Mouse (Mus musculus) kidney, postnatal 0 days (tissue): ENCODE results near the gene Sema4c. TPM values are rescaled to one million over a fixed set of nuclear protein-coding genes. Genes with fewer than 3 reads are reported as not detected.

Source experiments
- ATAC-seq: fragments of 200-750 bp; cut with Nextera tagmentation; replicated peaks from 2 replicates; pipeline ENCODE4 v1.8.0; 2017; ENCODE audit warnings: low read depth, moderate number of reproducible peaks, moderate TSS enrichment, moderate library complexity; ENCODE audit not compliant: low FRiP score
- DNase-seq: peaks from one replicate; pipeline ENCODE4 v3.0.0-alpha.2; 2016; ENCODE audit warnings: low spot score
- H3K27ac ChIP-seq: fragments of 300-500 bp; sonication (generic); 2 replicates; pipeline ENCODE4 v1.5.1; 2014; ENCODE audit warnings: mild to moderate bottlenecking
- H3K27me3 ChIP-seq: fragments of 300-500 bp; sonication (generic); 2 replicates; pipeline ENCODE4 v1.6.1; 2014; ENCODE audit warnings: low read length, mixed read lengths; ENCODE audit not compliant: insufficient read depth
- H3K36me3 ChIP-seq: fragments of 300-500 bp; sonication (generic); 2 replicates; pipeline ENCODE4 v1.6.1; 2014; ENCODE audit warnings: low read length, mixed read lengths; ENCODE audit not compliant: insufficient read depth
- H3K4me1 ChIP-seq: fragments of 300-500 bp; sonication (generic); replicated peaks from 2 replicates; pipeline ENCODE4 v1.6.1; 2014; ENCODE audit warnings: antibody characterized with exemption, low read length, mixed read lengths; ENCODE audit not compliant: insufficient read depth
- H3K4me2 ChIP-seq: fragments of 300-500 bp; sonication (generic); 2 replicates; pipeline ENCODE4 v1.6.1; 2014; ENCODE audit warnings: mild to moderate bottlenecking, low read length, moderate library complexity, mixed read lengths
- H3K4me3 ChIP-seq: fragments of 300-500 bp; sonication (generic); replicated peaks from 2 replicates; pipeline ENCODE4 v1.5.1; 2014; ENCODE audit warnings: low read depth, low read length
- H3K9ac ChIP-seq: fragments of 300-500 bp; sonication (generic); 2 replicates; pipeline ENCODE4 v1.6.1; 2014; ENCODE audit warnings: low read depth, low read length
- H3K9me3 ChIP-seq: fragments of 300-500 bp; sonication (generic); replicated peaks from 2 replicates; pipeline ENCODE4 v1.6.1; 2016; ENCODE audit warnings: low read length, inconsistent platforms, mixed read lengths
- CTCF ChIP-seq: IDR thresholded peaks from 2 replicates; pipeline ENCODE4 v1.5.1; 2016; ENCODE audit warnings: antibody characterized with exemption, low read depth, mild to moderate bottlenecking, moderate library complexity
- WGBS: fragments of 180-500 bp; shearing (Covaris S2); extraction: QIAGEN DNeasy Blood & Tissue Kit; methylation state at CpG from one replicate; pipeline ENCODE4 v1.1.7; 2014; 5-methylcytosine and 5-hydroxymethylcytosine counted together
- polyA plus RNA-seq: library from polyadenylated mRNA; unstranded; fragments of >200 nt; fragmentation: Nextera tagmentation; extraction: Ambion mirVana; gene quantifications from 2 replicates; pipeline ENCODE4 v1.2.1, GENCODE M21; 2015

The Sema4c gene
- polyA plus RNA-seq, 1 experiment from 2014 or later: 13.5 TPM

GRCm38 (mm10) chr1:36560903-36561302, 2.8 kb upstream of the Sema4c start:
- Histone ChIP-seq H3K36me3 (no peaks in the 10 kb centered on the region), H3K4me3 (no peak overlapping the region), H3K9ac (no peak overlapping the region), H3K27ac (peak overlapping the region; percentile 63), H3K27me3 (no peaks in the 10 kb centered on the region), H3K9me3 (no peaks in the 10 kb centered on the region), H3K4me1 (peaks cover 27% of the 10 kb centered on the region), H3K4me2 (no peak overlapping the region)
- WGBS: 20% methylated on average over 6 of the region's 6 CpGs
- no peak for TF ChIP-seq CTCF
- no peak for ATAC-seq
- peak; percentile 76 for DNase-seq

GRCm38 (mm10) chr1:36559888-36560287, 1.7 kb upstream of the Sema4c start:
- no peaks in the 10 kb centered on the region for H3K27me3 ChIP-seq
- H3K27ac ChIP-seq: no peak overlapping the region
- 43% methylated on average over 5 of the region's 5 CpGs for WGBS
- TF ChIP-seq CTCF: no peak
- no peaks in the 10 kb centered on the region for H3K9me3 ChIP-seq
- no peak overlapping the region for H3K9ac ChIP-seq
- no peak overlapping the region for H3K4me3 ChIP-seq
- H3K4me2 ChIP-seq: no peak overlapping the region
- peaks cover 37% of the 10 kb centered on the region for H3K4me1 ChIP-seq
- ATAC-seq: no peak
- no peak for DNase-seq
- no peaks in the 10 kb centered on the region for H3K36me3 ChIP-seq

GRCm38 (mm10) chr1:36559256-36559655, 1.1 kb upstream of the Sema4c start:
- no peaks in the 10 kb centered on the region for H3K9me3 ChIP-seq
- no peak for TF ChIP-seq CTCF
- peak overlapping the region; percentile 99 for H3K27ac ChIP-seq
- H3K9ac ChIP-seq: peak overlapping the region; percentile 96
- H3K27me3 ChIP-seq: no peaks in the 10 kb centered on the region
- no peak for ATAC-seq
- 22% methylated on average over 4 of the region's 4 CpGs for WGBS
- DNase-seq: no peak
- H3K4me3 ChIP-seq: peak overlapping the region; percentile 82
- peaks cover 43% of the 10 kb centered on the region for H3K4me1 ChIP-seq
- H3K36me3 ChIP-seq: no peaks in the 10 kb centered on the region
- H3K4me2 ChIP-seq: peak overlapping the region; percentile 67

- H3K4me3 ChIP-seq: peak overlapping the region; percentile 82
- no peaks in the 10 kb centered on the region for H3K27me3 ChIP-seq
- peaks cover 42% of the 10 kb centered on the region for H3K4me1 ChIP-seq
- H3K36me3 ChIP-seq: peaks cover 15% of the 10 kb centered on the region
- peak overlapping the region; percentile 96 for H3K9ac ChIP-seq
- WGBS: under 1% methylated on average over 48 of the region's 48 CpGs
- DNase-seq: peak; percentile 96
- peak; percentile 68 for ATAC-seq
- H3K4me2 ChIP-seq: peak overlapping the region; percentile 67
- no peak for TF ChIP-seq CTCF
- H3K27ac ChIP-seq: peak overlapping the region; percentile 99
- H3K9me3 ChIP-seq: no peaks in the 10 kb centered on the region
Measured at GRCm38 (mm10) chr1:36557457-36558011, 615 bp downstream of the Sema4c start.

- WGBS: under 1% methylated on average over 52 of the region's 52 CpGs
- H3K4me3 ChIP-seq: peak overlapping the region; percentile 82
Measured at GRCm38 (mm10) chr1:36556553-36557456, 1.3 kb downstream of the Sema4c start.

GRCm38 (mm10) chr1:36555798-36556395, 2.3 kb downstream of the Sema4c start:
- peak overlapping the region; percentile 67 for H3K4me2 ChIP-seq
- no peaks in the 10 kb centered on the region for H3K27me3 ChIP-seq
- TF ChIP-seq CTCF: no peak
- WGBS: 3% methylated on average over 8 of the region's 8 CpGs
- peak; percentile 76 for DNase-seq
- ATAC-seq: no peak
- H3K9ac ChIP-seq: peak overlapping the region; percentile 96
- H3K36me3 ChIP-seq: peaks cover 31% of the 10 kb centered on the region
- H3K27ac ChIP-seq: peak overlapping the region; percentile 99
- H3K4me1 ChIP-seq: peaks cover 28% of the 10 kb centered on the region
- no peaks in the 10 kb centered on the region for H3K9me3 ChIP-seq
- H3K4me3 ChIP-seq: peak overlapping the region; percentile 82

More at GRCm38 (mm10) chr1:36556553-36557456, 1.3 kb downstream of the Sema4c start:
- peaks cover 36% of the 10 kb centered on the region for H3K4me1 ChIP-seq
- peaks cover 22% of the 10 kb centered on the region for H3K36me3 ChIP-seq
- peak overlapping the region; percentile 96 for H3K9ac ChIP-seq
- DNase-seq (peak; percentile 96), ATAC-seq (peak; percentile 60)
- peak; percentile 92 for TF ChIP-seq CTCF
- H3K4me2 ChIP-seq: peak overlapping the region; percentile 67
- peak overlapping the region; percentile 99 for H3K27ac ChIP-seq
- H3K9me3 ChIP-seq: no peaks in the 10 kb centered on the region
- no peaks in the 10 kb centered on the region for H3K27me3 ChIP-seq
